Mouse (Mus musculus): ENCODE measurements around the gene Nmnat3. TPM values are rescaled to one million over a fixed set of nuclear protein-coding genes. Genes with fewer than 3 reads are reported as not detected.

Gene Nmnat3
- polyA plus RNA-seq, 1 experiment from 2014 or later: 10.3 TPM

GRCm38 (mm10) chr9:98387741-98388632 lies 100.8 kb downstream of the Nmnat3 start:
- no peaks in the 10 kb centered on the region for H3K27me3 ChIP-seq (ENCODE audit: control insufficient read depth, insufficient read depth, low read length)
- no peak for ATAC-seq (replicated peaks; ENCODE audit: insufficient number of reproducible peaks, low FRiP score, low TSS enrichment)

GRCm38 (mm10) chr9:98388633-98388965 lies 101.4 kb downstream of the Nmnat3 start:
- H3K4me2 ChIP-seq: no peak overlapping the region
- no peaks in the 10 kb centered on the region for H3K9me3 ChIP-seq (replicated peaks; ENCODE audit: control insufficient read depth, low read length)
- ATAC-seq (replicated peaks; ENCODE audit: insufficient number of reproducible peaks, low FRiP score, low TSS enrichment): no peak
- no peak overlapping the region for H3K9ac ChIP-seq (ENCODE audit: low read depth, low read length)
- WGBS (ENCODE audit: insufficient replicate concordance): 78% methylated on average over 5 of the region's 5 CpGs
- H3K4me1 ChIP-seq (ENCODE audit: control insufficient read depth, insufficient read depth, low read length): no peaks in the 10 kb centered on the region
- no peak overlapping the region for H3K27ac ChIP-seq (ENCODE audit: low read depth, low read length)
- H3K36me3 ChIP-seq (ENCODE audit: control insufficient read depth, insufficient read depth, low read length): no peaks in the 10 kb centered on the region
- no peaks in the 10 kb centered on the region for H3K27me3 ChIP-seq (ENCODE audit: control insufficient read depth, insufficient read depth, low read length)
- no peak overlapping the region for H3K4me3 ChIP-seq (ENCODE audit: low read depth, low read length)

More at GRCm38 (mm10) chr9:98387741-98388632, 100.8 kb downstream of the Nmnat3 start:
- no peak overlapping the region for H3K4me2 ChIP-seq
- no peaks in the 10 kb centered on the region for H3K4me1 ChIP-seq (ENCODE audit: control insufficient read depth, insufficient read depth, low read length)
- H3K9me3 ChIP-seq (replicated peaks; ENCODE audit: control insufficient read depth, low read length): no peaks in the 10 kb centered on the region
- WGBS (ENCODE audit: insufficient replicate concordance): 80% methylated on average over 10 of the region's 10 CpGs
- no peak overlapping the region for H3K27ac ChIP-seq (ENCODE audit: low read depth, low read length)
- no peaks in the 10 kb centered on the region for H3K36me3 ChIP-seq (ENCODE audit: control insufficient read depth, insufficient read depth, low read length)
- no peak overlapping the region for H3K4me3 ChIP-seq (ENCODE audit: low read depth, low read length)
- no peak overlapping the region for H3K9ac ChIP-seq (ENCODE audit: low read depth, low read length)

GRCm38 (mm10) chr9:98393496-98393895 lies 106.3 kb downstream of the Nmnat3 start:
- Histone ChIP-seq H3K4me3 (ENCODE audit: low read depth, low read length) (no peak overlapping the region), H3K4me1 (ENCODE audit: control insufficient read depth, insufficient read depth, low read length) (no peaks in the 10 kb centered on the region), H3K9ac (ENCODE audit: low read depth, low read length) (no peak overlapping the region), H3K27ac (ENCODE audit: low read depth, low read length) (no peak overlapping the region), H3K27me3 (ENCODE audit: control insufficient read depth, insufficient read depth, low read length) (no peaks in the 10 kb centered on the region), H3K36me3 (ENCODE audit: control insufficient read depth, insufficient read depth, low read length) (no peaks in the 10 kb centered on the region), H3K9me3 (replicated peaks; ENCODE audit: control insufficient read depth, low read length) (no peaks in the 10 kb centered on the region), H3K4me2 (no peak overlapping the region)
- WGBS (ENCODE audit: insufficient replicate concordance): 73% methylated on average over 4 of the region's 4 CpGs
- ATAC-seq (replicated peaks; ENCODE audit: insufficient number of reproducible peaks, low FRiP score, low TSS enrichment): no peak

- no peaks in the 10 kb centered on the region for H3K36me3 ChIP-seq (ENCODE audit: control insufficient read depth, insufficient read depth, low read length)
- H3K4me2 ChIP-seq: no peak overlapping the region
- H3K27ac ChIP-seq (ENCODE audit: low read depth, low read length): no peak overlapping the region
- no peak for ATAC-seq (replicated peaks; ENCODE audit: insufficient number of reproducible peaks, low FRiP score, low TSS enrichment)
- no peaks in the 10 kb centered on the region for H3K9me3 ChIP-seq (replicated peaks; ENCODE audit: control insufficient read depth, low read length)
- H3K27me3 ChIP-seq (ENCODE audit: control insufficient read depth, insufficient read depth, low read length): no peaks in the 10 kb centered on the region
- no peaks in the 10 kb centered on the region for H3K4me1 ChIP-seq (ENCODE audit: control insufficient read depth, insufficient read depth, low read length)
- H3K9ac ChIP-seq (ENCODE audit: low read depth, low read length): no peak overlapping the region
- no peak overlapping the region for H3K4me3 ChIP-seq (ENCODE audit: low read depth, low read length)
- 84% methylated on average over 6 of the region's 6 CpGs for WGBS (ENCODE audit: insufficient replicate concordance)
Measured at GRCm38 (mm10) chr9:98397211-98397610, 110.0 kb downstream of the Nmnat3 start.

- H3K9ac ChIP-seq (ENCODE audit: low read depth, low read length): no peak overlapping the region
- ATAC-seq (replicated peaks; ENCODE audit: insufficient number of reproducible peaks, low FRiP score, low TSS enrichment): no peak
Measured at GRCm38 (mm10) chr9:98397866-98398265, 110.6 kb downstream of the Nmnat3 start.

GRCm38 (mm10) chr9:98400185-98400894 lies 113.1 kb downstream of the Nmnat3 start:
- Histone ChIP-seq H3K4me1 (ENCODE audit: control insufficient read depth, insufficient read depth, low read length) (no peaks in the 10 kb centered on the region), H3K9ac (ENCODE audit: low read depth, low read length) (no peak overlapping the region), H3K27ac (ENCODE audit: low read depth, low read length) (no peak overlapping the region), H3K4me3 (ENCODE audit: low read depth, low read length) (no peak overlapping the region), H3K4me2 (no peak overlapping the region), H3K9me3 (replicated peaks; ENCODE audit: control insufficient read depth, low read length) (no peaks in the 10 kb centered on the region), H3K27me3 (ENCODE audit: control insufficient read depth, insufficient read depth, low read length) (no peaks in the 10 kb centered on the region), H3K36me3 (ENCODE audit: control insufficient read depth, insufficient read depth, low read length) (no peaks in the 10 kb centered on the region)
- no peak for ATAC-seq (replicated peaks; ENCODE audit: insufficient number of reproducible peaks, low FRiP score, low TSS enrichment)
- 78% methylated on average over 13 of the region's 13 CpGs for WGBS (ENCODE audit: insufficient replicate concordance)

More at GRCm38 (mm10) chr9:98397866-98398265, 110.6 kb downstream of the Nmnat3 start:
- Histone ChIP-seq H3K4me2 (no peak overlapping the region), H3K4me3 (ENCODE audit: low read depth, low read length) (no peak overlapping the region), H3K27ac (ENCODE audit: low read depth, low read length) (no peak overlapping the region), H3K36me3 (ENCODE audit: control insufficient read depth, insufficient read depth, low read length) (no peaks in the 10 kb centered on the region), H3K27me3 (ENCODE audit: control insufficient read depth, insufficient read depth, low read length) (no peaks in the 10 kb centered on the region), H3K4me1 (ENCODE audit: control insufficient read depth, insufficient read depth, low read length) (no peaks in the 10 kb centered on the region), H3K9me3 (replicated peaks; ENCODE audit: control insufficient read depth, low read length) (no peaks in the 10 kb centered on the region)
- 87% methylated on average over 3 of the region's 3 CpGs for WGBS (ENCODE audit: insufficient replicate concordance)

GRCm38 (mm10) chr9:98401611-98402010 lies 114.4 kb downstream of the Nmnat3 start:
- Histone ChIP-seq H3K27me3 (ENCODE audit: control insufficient read depth, insufficient read depth, low read length) (no peaks in the 10 kb centered on the region), H3K4me2 (no peak overlapping the region), H3K4me1 (ENCODE audit: control insufficient read depth, insufficient read depth, low read length) (no peaks in the 10 kb centered on the region), H3K27ac (ENCODE audit: low read depth, low read length) (no peak overlapping the region), H3K4me3 (ENCODE audit: low read depth, low read length) (no peak overlapping the region), H3K9ac (ENCODE audit: low read depth, low read length) (no peak overlapping the region), H3K36me3 (ENCODE audit: control insufficient read depth, insufficient read depth, low read length) (no peaks in the 10 kb centered on the region), H3K9me3 (replicated peaks; ENCODE audit: control insufficient read depth, low read length) (no peaks in the 10 kb centered on the region)
- ATAC-seq (replicated peaks; ENCODE audit: insufficient number of reproducible peaks, low FRiP score, low TSS enrichment): no peak
- WGBS (ENCODE audit: insufficient replicate concordance): 79% methylated on average over 5 of the region's 5 CpGs

GRCm38 (mm10) chr9:98407771-98408170 lies 120.5 kb downstream of the Nmnat3 start:
- no peak overlapping the region for H3K27ac ChIP-seq (ENCODE audit: low read depth, low read length)

More at GRCm38 (mm10) chr9:98407771-98408170, 120.5 kb downstream of the Nmnat3 start:
- Histone ChIP-seq H3K9me3 (replicated peaks; ENCODE audit: control insufficient read depth, low read length) (no peaks in the 10 kb centered on the region), H3K36me3 (ENCODE audit: control insufficient read depth, insufficient read depth, low read length) (no peaks in the 10 kb centered on the region), H3K27me3 (ENCODE audit: control insufficient read depth, insufficient read depth, low read length) (no peaks in the 10 kb centered on the region), H3K4me1 (ENCODE audit: control insufficient read depth, insufficient read depth, low read length) (no peaks in the 10 kb centered on the region), H3K4me2 (no peak overlapping the region), H3K4me3 (ENCODE audit: low read depth, low read length) (no peak overlapping the region), H3K9ac (ENCODE audit: low read depth, low read length) (no peak overlapping the region)
- 86% methylated on average over 12 of the region's 12 CpGs for WGBS (ENCODE audit: insufficient replicate concordance)
- no peak for ATAC-seq (replicated peaks; ENCODE audit: insufficient number of reproducible peaks, low FRiP score, low TSS enrichment)
